Mouse (Mus musculus) cerebral cortex, adult 2 months (tissue): ENCODE measurements around the gene Cbll1.

Experiments
- WGBS: fragments of 180-500 bp; shearing (Covaris S2); methylation state at CpG from one replicate; pipeline ENCODE4 v1.1.7; 2018; 5-methylcytosine and 5-hydroxymethylcytosine counted together

Cbll1 gene

GRCm38 (mm10) chr12:31498936-31499313 is 491 bp downstream of the Cbll1 start:
- under 1% methylated on average over 25 of the region's 25 CpGs for WGBS

- 41% methylated on average over 6 of the region's 6 CpGs for WGBS
Observed at GRCm38 (mm10) chr12:31486431-31486830, 13.0 kb downstream of the Cbll1 start.

GRCm38 (mm10) chr12:31478182-31478581 is 21.2 kb downstream of the Cbll1 start:
- WGBS, result 96% methylated on average over 5 of the region's 6 CpGs

- 88% methylated on average over 4 of the region's 4 CpGs for WGBS
Observed at GRCm38 (mm10) chr12:31462615-31463014, 36.8 kb downstream of the Cbll1 start.

- 96% methylated on average over 9 of the region's 9 CpGs for WGBS
Observed at GRCm38 (mm10) chr12:31461371-31461770, 38.0 kb downstream of the Cbll1 start.

- 35% methylated on average over 3 of the region's 3 CpGs for WGBS
Observed at GRCm38 (mm10) chr12:31460270-31460669, 39.1 kb downstream of the Cbll1 start.

- WGBS, result 89% methylated on average over 4 of the region's 4 CpGs
Observed at GRCm38 (mm10) chr12:31458474-31458873, 40.9 kb downstream of the Cbll1 start.

- 83% methylated on average over 9 of the region's 9 CpGs for WGBS
Observed at GRCm38 (mm10) chr12:31456271-31456670, 43.1 kb downstream of the Cbll1 start.

- WGBS, result 91% methylated on average over 3 of the region's 3 CpGs
Observed at GRCm38 (mm10) chr12:31449341-31449740, 50.1 kb downstream of the Cbll1 start.

GRCm38 (mm10) chr12:31444827-31445226 is 54.6 kb downstream of the Cbll1 start:
- WGBS, result 55% methylated on average over 6 of the region's 6 CpGs

- 9% methylated on average over 11 of the region's 11 CpGs for WGBS
Observed at GRCm38 (mm10) chr12:31444131-31444546, 55.3 kb downstream of the Cbll1 start.

GRCm38 (mm10) chr12:31439612-31440011 is 59.8 kb downstream of the Cbll1 start:
- 80% methylated on average over 2 of the region's 2 CpGs for WGBS

GRCm38 (mm10) chr12:31437791-31438190 is 61.6 kb downstream of the Cbll1 start:
- WGBS, result 79% methylated on average over 6 of the region's 6 CpGs
